Mouse (Mus musculus): Measurements from ENCODE around the gene Zfp758. TPM values are rescaled to one million over a fixed set of nuclear protein-coding genes. Genes with fewer than 3 reads are reported as not detected.
"Not testable (repeated sequence)": the region's sequence is repeated elsewhere in the genome, so short reads cannot be mapped to it uniquely, and the experiment has no call there.

The Zfp758 gene
- 1 to 10 TPM; 7.0 to 8.1 TPM for total RNA-seq (2021)

DNA sequence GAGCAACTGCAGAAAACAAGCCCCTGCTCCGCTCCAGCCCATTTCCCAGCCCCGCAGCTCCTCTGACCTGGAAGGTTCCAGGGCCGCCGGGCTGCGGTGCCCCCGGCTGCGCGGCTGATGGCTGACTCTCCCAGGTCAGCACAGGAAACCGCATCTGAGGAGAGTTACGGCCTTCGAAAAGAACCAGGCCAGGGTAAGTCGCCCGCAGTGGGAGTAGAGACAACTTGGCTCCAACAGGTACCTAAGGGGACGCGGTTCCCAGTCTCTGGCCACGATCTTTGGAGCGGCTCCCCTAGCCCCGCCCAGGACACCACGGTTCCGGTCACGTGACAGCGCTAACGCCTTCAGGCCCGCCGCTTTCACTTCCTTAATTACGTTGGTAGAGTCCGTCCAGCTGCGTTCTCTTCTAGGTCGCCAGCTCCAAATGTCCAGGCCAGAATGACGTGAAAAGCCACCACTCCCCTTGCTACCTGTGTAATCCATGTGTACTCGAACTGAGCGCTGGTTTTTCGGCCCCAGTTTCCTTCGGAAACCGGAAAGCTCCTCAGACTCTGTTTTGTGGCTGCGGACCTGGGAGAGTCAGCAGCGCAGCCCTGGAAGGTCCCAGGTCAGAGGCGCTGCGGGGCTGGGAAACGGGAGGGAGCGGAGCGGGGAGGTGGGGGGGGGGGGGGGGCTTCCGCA is at the start of gene Zfp758, which contains the start of gene Zfp944:
Gene Zfp758 (plus strand): TSS at position 353 of the 681 bp plus-strand sequence.
Gene Zfp944 (minus strand): TSS at position 300 of the 681 bp plus-strand sequence.
- intact Hi-C loops (cut with DNase I): not testable (repeated sequence)
- peak; percentile 68 to 73 for DNase-seq

GRCm38 (mm10) chr17:22314219-22314618 is 47.0 kb upstream of the Zfp758 start:
- intact Hi-C loops (cut with DNase I): loop anchor here (5.0 kb wide), 1 partner anchor 92 kb away; no protein-coding TSS in a partner anchor
- DNase-seq: not testable (repeated sequence)

DNA sequence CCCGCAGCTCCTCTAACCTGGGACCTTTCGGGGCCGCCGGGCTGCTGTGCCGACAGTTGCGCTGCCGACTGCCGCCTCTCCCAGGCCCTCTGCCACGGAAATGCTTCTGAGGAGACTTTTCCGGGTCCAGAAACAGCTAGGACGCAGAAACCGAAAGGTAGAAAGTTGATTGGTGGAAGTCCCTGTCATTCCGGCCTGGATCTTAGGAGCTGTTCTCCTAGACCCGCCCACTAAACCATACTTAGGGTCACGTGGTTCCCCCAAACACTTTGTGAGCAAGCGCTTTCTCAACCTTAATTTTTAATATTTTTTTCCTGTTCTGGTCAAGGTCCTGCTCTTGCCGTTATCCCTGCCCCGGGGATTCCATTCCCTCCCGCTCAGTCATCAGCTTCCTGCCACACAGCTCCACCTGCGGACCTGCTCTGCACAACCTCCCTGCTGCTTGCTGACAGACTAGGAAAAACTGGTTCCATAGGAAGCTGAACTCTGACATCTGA is 46.5 kb upstream of the Zfp758 start, which contains the start of gene CT030661.1:
Gene CT030661.1 (minus strand): TSS at position 108 of the 497 bp plus-strand sequence.
- intact Hi-C loops (cut with DNase I): loop anchor here (5.0 kb wide), 1 partner anchor 92 kb away; no protein-coding TSS in a partner anchor
- peak; percentile 95 to 96 for DNase-seq

DNA sequence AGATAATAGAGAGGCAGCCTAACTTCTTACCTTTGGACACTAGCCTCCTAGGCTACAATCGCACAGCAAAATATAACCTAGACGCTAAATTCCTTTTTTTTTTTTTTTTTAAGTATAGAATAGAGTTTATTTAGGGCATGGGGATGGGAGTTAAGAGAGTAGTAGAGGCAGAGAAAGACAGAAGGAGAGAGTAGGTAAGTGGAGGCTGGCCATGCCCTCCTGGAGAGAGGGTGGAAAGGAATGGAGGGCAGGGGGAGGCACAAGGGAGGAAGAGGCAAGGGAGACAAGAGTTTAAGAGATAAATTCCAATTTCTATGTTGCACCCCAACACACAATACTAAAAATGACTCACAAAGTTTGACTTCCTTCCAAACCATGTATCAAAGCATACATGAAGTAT is 46.0 kb upstream of the Zfp758 start:
- DNase-seq; intact Hi-C loops (cut with DNase I): not testable (repeated sequence)

GRCm38 (mm10) chr17:22352794-22353193 is 8.5 kb upstream of the Zfp758 start:
- intact Hi-C loops (cut with DNase I): loop anchor here (2.0 kb wide), 1 partner anchor 58 kb away; no protein-coding TSS in a partner anchor
- peak; percentile 47 to 58 for DNase-seq

DNA sequence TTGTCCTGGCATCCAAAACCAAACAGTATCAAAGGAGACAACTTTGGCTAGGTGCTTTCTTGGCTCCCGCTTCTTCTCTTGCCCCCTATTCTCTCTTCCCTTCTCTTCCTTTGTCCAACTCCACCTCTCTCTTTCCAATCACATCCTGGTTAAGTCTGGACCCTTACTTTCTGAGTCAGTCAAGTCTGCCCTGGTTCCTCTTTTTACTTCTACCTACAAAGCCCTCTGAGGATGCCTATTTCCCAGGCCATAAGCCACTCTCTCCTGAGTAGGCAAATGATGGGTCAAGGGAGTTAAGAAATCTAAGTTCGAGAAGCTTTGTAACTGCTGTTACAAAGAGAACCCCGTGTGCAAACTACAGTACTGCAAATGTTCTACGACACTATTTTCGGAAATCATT is 681 bp upstream of the Zfp758 start:
- intact Hi-C loops (cut with DNase I): no loop called here
- peak in 1 of 2 experiments; percentile 10 for DNase-seq

GRCm38 (mm10) chr17:22363895-22364294 is 2.6 kb downstream of the Zfp758 start:
- no peak for DNase-seq
- intact Hi-C loops (cut with DNase I): no loop called here

GRCm38 (mm10) chr17:22410756-22411155 is 49.5 kb downstream of the Zfp758 start:
- intact Hi-C loops (cut with DNase I): loop anchor here (2.0 kb wide), 2 partner anchors 58 to 328 kb away; no protein-coding TSS in a partner anchor
- peak; percentile 33 to 48 for DNase-seq

GRCm38 (mm10) chr17:22417510-22417909 is 56.3 kb downstream of the Zfp758 start:
- intact Hi-C loops (cut with DNase I): loop anchor here (5.0 kb wide), 1 partner anchor 265 kb away; no protein-coding TSS in a partner anchor
- peak; percentile 60 to 80 for DNase-seq

DNA sequence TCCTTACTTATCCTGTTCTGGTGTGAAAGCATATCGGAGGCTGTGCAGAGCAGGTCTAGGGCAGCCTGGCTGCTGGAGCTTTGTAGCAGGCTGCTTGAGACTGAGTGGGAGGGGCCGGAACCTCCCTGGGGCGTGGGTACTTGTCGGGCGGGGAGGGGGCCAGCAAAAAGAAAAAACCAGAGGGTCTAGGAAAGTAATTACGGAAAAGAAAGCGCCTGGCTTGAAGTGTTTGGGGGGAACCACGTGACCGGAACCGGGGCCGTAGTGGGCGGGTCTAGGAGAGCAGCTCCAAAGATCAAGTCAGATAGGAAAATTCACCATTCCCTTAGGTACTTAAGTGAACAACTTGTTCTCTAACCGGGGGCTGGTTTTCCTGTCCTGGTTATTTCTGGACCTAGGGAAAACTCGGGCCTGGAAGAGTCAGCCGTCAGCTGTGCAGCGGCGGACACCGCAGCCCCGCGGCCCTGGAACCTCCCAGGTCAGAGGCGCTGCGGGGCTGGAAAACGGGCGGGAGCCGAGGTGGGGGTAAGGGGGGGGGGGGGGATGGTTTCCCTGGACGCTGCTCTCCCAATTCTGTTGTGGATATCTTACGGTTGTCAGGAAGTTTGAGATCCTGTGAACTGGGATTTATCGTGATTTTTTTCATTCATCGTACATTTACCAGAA is 62.8 kb downstream of the Zfp758 start, which contains the start of gene Zfp946:
Gene Zfp946 (plus strand): TSS at position 271 of the 666 bp plus-strand sequence.
- intact Hi-C loops (cut with DNase I): loop anchor here (10.0 kb wide), 2 partner anchors 441 to 459 kb away; partner anchors contain the start of genes Zfp942, Zfp943 and Zfp945
- peak; percentile 81 to 86 for DNase-seq

GRCm38 (mm10) chr17:22424636-22425354 is 63.5 kb downstream of the Zfp758 start:
- intact Hi-C loops (cut with DNase I): loop anchor here (5.0 to 10.0 kb wide), 3 partner anchors 440 to 768 kb away; partner anchors contain the start of genes Zfp40, Zfp942, Zfp943 and Zfp945
- peak; percentile 9 to 14 for DNase-seq

Other genes with a start within 250 kb of the Zfp758 start
- gene Zfp947, start 195.3 kb upstream of the Zfp758 start, total RNA-seq (2021): 1 to 10 TPM in 1 of 2 experiments, under 1 TPM in 1; 0.89 to 1.8 TPM
- 1 to 10 TPM; 3.1 to 3.3 TPM for gene Zfp994, start 135.8 kb upstream of the Zfp758 start, total RNA-seq (2021)
- 1 to 10 TPM; 7.4 to 9.4 TPM for gene CT030661.1, start 46.6 kb upstream of the Zfp758 start, total RNA-seq (2021)
- gene Zfp944, start 53 bp upstream of the Zfp758 start, total RNA-seq (2021): 1 to 10 TPM; 5.3 to 5.4 TPM
- gene Zfp946, start 62.8 kb downstream of the Zfp758 start, total RNA-seq (2021): 1 to 10 TPM; 4.4 to 6.5 TPM
- gene Vmn2r111, start 212.0 kb downstream of the Zfp758 start, total RNA-seq (2021): not detected
- not detected for gene Vmn2r112, start 239.5 kb downstream of the Zfp758 start, total RNA-seq (2021)

Data from heart, postnatal 10 days (tissue).